Mouse (Mus musculus) heart, postnatal 0 days (tissue): ENCODE measurements around the gene 1810010D01Rik.

Experiments used
- CTCF ChIP-seq: IDR thresholded peaks from 2 replicates; pipeline ENCODE4 v1.5.1; 2016; ENCODE audit warnings: antibody characterized with exemption, control low read depth, low read depth
- EP300 ChIP-seq: IDR thresholded peaks from 2 replicates; pipeline ENCODE4 v1.6.1; 2016; ENCODE audit warnings: antibody characterized with exemption, low read depth

DNA sequence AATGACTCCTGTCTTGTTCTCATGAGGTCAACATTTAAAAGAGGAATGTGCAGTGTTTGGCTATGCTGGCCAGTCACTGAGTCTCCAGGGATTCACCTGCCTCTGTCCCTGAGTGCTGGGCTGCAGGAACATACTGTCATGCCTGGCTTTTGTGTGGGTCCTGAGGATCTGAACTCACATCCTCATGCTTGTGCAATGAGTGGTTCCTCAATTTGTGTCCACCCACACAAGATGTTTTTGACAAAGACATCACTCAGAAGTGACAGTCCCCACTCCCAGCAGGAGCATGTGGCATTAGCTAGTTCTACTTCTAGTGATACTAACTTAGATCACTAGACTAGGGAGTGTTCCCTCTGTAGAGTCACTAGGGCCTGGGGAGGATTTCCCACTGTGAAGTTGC, 17.4 kb downstream of the 1810010D01Rik start:
- TF ChIP-seq CTCF (no peak), EP300 (no peak)
